In genomic region chr3:98039666-98040456, GRCm38 (mm10) we compare ENCODE assay signal across 12 mouse cellular contexts. TPM values are rescaled to one million over a fixed set of nuclear protein-coding genes. Genes with fewer than 3 reads are reported as not detected.
DNase-seq lines count a peak whose midpoint lies in the region; ATAC-seq and TF ChIP-seq lines count a peak whose summit lies in the region.
"Had no signal": no experiment of that assay in that cellular context is flagged by ENCODE, and none has a peak within 500 bp of the region (broad histone marks: within the 10 kb centered on the region; RNA-seq: fewer than 3 reads in every experiment).

No protein-coding gene starts in this region.

- H3K4me1 ChIP-seq in heart, embryonic 12.5 days (replicated peaks), result peaks cover 76% of the 10 kb centered on the region
- H3K4me1 ChIP-seq in kidney, postnatal 0 days (replicated peaks; ENCODE audit: insufficient read depth, low read length), result peaks cover 84% of the 10 kb centered on the region
- peaks cover 87% of the 10 kb centered on the region for H3K4me1 ChIP-seq in embryonic facial prominence, embryonic 13.5 days
- H3K4me1 ChIP-seq in limb, embryonic 14.5 days (ENCODE audit: control insufficient read depth, insufficient read depth, low read length), result peaks cover 89% of the 10 kb centered on the region

- DNase-seq in heart, postnatal 14 days, result no peak
- no peak for DNase-seq in kidney, postnatal 0 days (ENCODE audit: low spot score)
- no peak for DNase-seq in kidney, postnatal 14 days
- no peak for DNase-seq in limb, embryonic 14.5 days (ENCODE audit: low spot score)
- no peak for DNase-seq in frontal cortex, adult 2 months (ENCODE audit: extremely low spot score in 1 of 2, low spot score in 1 of 2)
- no peak for DNase-seq in natural killer cell, adult 2 months (ENCODE audit: low spot score in 2 of 2)
- DNase-seq: gastrocnemius, postnatal 10 days; thymus, postnatal 4 days had no signal

- 57% methylated on average over 16 of the region's 16 CpGs for WGBS in heart, embryonic 12.5 days
- WGBS in kidney, postnatal 0 days, result 53% methylated on average over 16 of the region's 16 CpGs
- 80% methylated on average over 16 of the region's 16 CpGs for WGBS in embryonic facial prominence, embryonic 13.5 days
- WGBS in limb, embryonic 14.5 days, result 66% methylated on average over 16 of the region's 16 CpGs

- H3K27me3 ChIP-seq in heart, embryonic 12.5 days (replicated peaks), result no peaks in the 10 kb centered on the region
- no peaks in the 10 kb centered on the region for H3K27me3 ChIP-seq in kidney, postnatal 0 days (ENCODE audit: insufficient read depth, low read length)
- no peaks in the 10 kb centered on the region for H3K27me3 ChIP-seq in embryonic facial prominence, embryonic 13.5 days
- no peaks in the 10 kb centered on the region for H3K27me3 ChIP-seq in limb, embryonic 14.5 days (ENCODE audit: control insufficient read depth, insufficient read depth, low read length)

- no peak for TF ChIP-seq POLR2A in limb, embryonic 14.5 days (IDR thresholded peaks at IDR 0.05; ENCODE audit: borderline replicate concordance, extremely low read depth, insufficient read depth, insufficient read length)

- ATAC-seq in heart, embryonic 12.5 days (ENCODE audit: insufficient number of reproducible peaks, low FRiP score), result no peak
- no peak for ATAC-seq in kidney, postnatal 0 days (replicated peaks; ENCODE audit: low FRiP score, low read depth)
- ATAC-seq in embryonic facial prominence, embryonic 13.5 days (ENCODE audit: insufficient number of reproducible peaks, insufficient read depth, low FRiP score, low TSS enrichment, low read depth), result no peak
- no peak for ATAC-seq in limb, embryonic 14.5 days (ENCODE audit: low FRiP score, low read depth)

- TF ChIP-seq CTCF in kidney, postnatal 0 days (IDR thresholded peaks at IDR 0.05; ENCODE audit: low read depth), result no peak

- H3K9me3 ChIP-seq in heart, embryonic 12.5 days (replicated peaks), result no peaks in the 10 kb centered on the region
- H3K9me3 ChIP-seq in kidney, postnatal 0 days (replicated peaks; ENCODE audit: low read length), result no peaks in the 10 kb centered on the region
- no peaks in the 10 kb centered on the region for H3K9me3 ChIP-seq in embryonic facial prominence, embryonic 13.5 days
- no peaks in the 10 kb centered on the region for H3K9me3 ChIP-seq in limb, embryonic 14.5 days (ENCODE audit: control insufficient read depth, low read length)

- no peak overlapping the region; the same call in 1 of the 2 replicates for H3K9ac ChIP-seq in heart, embryonic 12.5 days
- H3K9ac ChIP-seq in kidney, postnatal 0 days (ENCODE audit: low read depth, low read length), result no peak overlapping the region
- no peak overlapping the region for H3K9ac ChIP-seq in embryonic facial prominence, embryonic 13.5 days
- H3K9ac ChIP-seq in limb, embryonic 14.5 days (ENCODE audit: low read depth, low read length, severe bottlenecking), result no peak overlapping the region
- H3K9ac ChIP-seq: liver, embryonic 14.5 days had no signal

- H3K4me3 ChIP-seq in heart, embryonic 12.5 days, result no peak overlapping the region
- no peak overlapping the region for H3K4me3 ChIP-seq in kidney, postnatal 0 days (replicated peaks; ENCODE audit: low read depth, low read length)
- H3K4me3 ChIP-seq in embryonic facial prominence, embryonic 13.5 days, result no peak overlapping the region
- no peak overlapping the region for H3K4me3 ChIP-seq in limb, embryonic 14.5 days (replicated peaks; ENCODE audit: low read length)

- H3K36me3 ChIP-seq in heart, embryonic 12.5 days, result no peaks in the 10 kb centered on the region
- no peaks in the 10 kb centered on the region for H3K36me3 ChIP-seq in kidney, postnatal 0 days (ENCODE audit: insufficient read depth, low read length)
- H3K36me3 ChIP-seq in embryonic facial prominence, embryonic 13.5 days, result no peaks in the 10 kb centered on the region
- H3K36me3 ChIP-seq in limb, embryonic 14.5 days (ENCODE audit: control insufficient read depth, insufficient read depth, low read length), result no peaks in the 10 kb centered on the region

- intact Hi-C loops in heart, postnatal 14 days (cut with DNase I), result loop anchor here (2.0 kb wide), 1 partner anchor 111 kb away; no protein-coding TSS in a partner anchor

- H3K4me2 ChIP-seq in heart, embryonic 12.5 days, result no peak overlapping the region
- no peak overlapping the region for H3K4me2 ChIP-seq in kidney, postnatal 0 days (ENCODE audit: low read length)
- H3K4me2 ChIP-seq in embryonic facial prominence, embryonic 13.5 days, result no peak overlapping the region
- H3K4me2 ChIP-seq in limb, embryonic 14.5 days (replicated peaks; ENCODE audit: low read depth, low read length, severe bottlenecking), result 0 out of 2 replicates have a peak overlapping the region, but pooled peaks have one; percentile 16
- H3K4me2 ChIP-seq: midbrain, embryonic 11.5 days had no signal

- H3K27ac ChIP-seq in heart, embryonic 12.5 days (ENCODE audit: poor library complexity, severe bottlenecking), result peak overlapping the region; percentile 44
- H3K27ac ChIP-seq in kidney, postnatal 0 days, result peak overlapping the region; percentile 44
- H3K27ac ChIP-seq in embryonic facial prominence, embryonic 13.5 days, result peak overlapping the region; percentile 81; the same call in 1 of the 2 replicates
- H3K27ac ChIP-seq in limb, embryonic 14.5 days (replicated peaks; ENCODE audit: low read depth, low read length), result peak overlapping the region; percentile 33; the same call in 1 of the 2 replicates
- H3K27ac ChIP-seq: liver, embryonic 14.5 days had no signal

RNA-seq across cellular contexts. Expression of gene Notch2, which starts 26.5 kb away (rescaled TPM):
- 16.7 and 17.7 TPM in 2 replicates for polyA plus RNA-seq in heart, embryonic 12.5 days (2016; fragmentation: Nextera tagmentation; extraction: Ambion mirVana)
- total RNA-seq in heart, postnatal 14 days (2021), result 10 to 100 TPM; 23.4 to 23.6 TPM
- polyA plus RNA-seq in kidney, postnatal 0 days (2015; fragmentation: Nextera tagmentation; extraction: Ambion mirVana), result 25.2 and 26.0 TPM in 2 replicates
- polyA plus RNA-seq in embryonic facial prominence, embryonic 13.5 days (2015; fragmentation: Nextera tagmentation; extraction: Ambion mirVana), result 35.4 and 37.8 TPM in 2 replicates
- polyA plus RNA-seq in limb, embryonic 14.5 days (2012; rRNA removed), result 38.7 and 49.0 TPM in 2 replicates
- polyA plus RNA-seq in limb, embryonic 14.5 days (2014; fragmentation: Nextera tagmentation; extraction: Ambion mirVana), result 48.5 and 54.2 TPM in 2 replicates
- polyA plus RNA-seq in frontal cortex, adult 2 months (2012; rRNA removed), result 12.4 and 14.5 TPM in 2 replicates
